Mouse (Mus musculus) lung, embryonic 14.5 days (tissue): ENCODE results near the gene Ifnar1. TPM values are rescaled to one million over a fixed set of nuclear protein-coding genes. Genes with fewer than 3 reads are reported as not detected.

ENCODE experiments used
- ATAC-seq: fragments of 200-750 bp; cut with Nextera tagmentation; 2 replicates; pipeline ENCODE4 v1.8.0; 2017; ENCODE audit warnings: mild to moderate bottlenecking, moderate TSS enrichment, moderate library complexity; ENCODE audit not compliant: insufficient read depth
- DNase-seq: peaks from one replicate; pipeline ENCODE4 v3.0.0-alpha.2; 2015
- H3K27ac ChIP-seq: fragments of 300-500 bp; sonication (generic); 2 replicates; pipeline ENCODE4 v1.5.1; 2014; ENCODE audit warnings: low read depth, mild to moderate bottlenecking, moderate library complexity
- H3K27me3 ChIP-seq: fragments of 300-500 bp; sonication (generic); 2 replicates; pipeline ENCODE4 v1.6.1; 2014; ENCODE audit warnings: low read length, control low read depth; ENCODE audit not compliant: insufficient read depth
- H3K36me3 ChIP-seq: fragments of 300-500 bp; sonication (generic); 2 replicates; pipeline ENCODE4 v1.6.1; 2014; ENCODE audit warnings: control low read depth; ENCODE audit not compliant: insufficient read depth
- H3K4me1 ChIP-seq: fragments of 300-500 bp; sonication (generic); 2 replicates; pipeline ENCODE4 v1.6.1; 2014; ENCODE audit warnings: antibody characterized with exemption, control low read depth; ENCODE audit not compliant: insufficient read depth
- H3K4me2 ChIP-seq: fragments of 300-500 bp; sonication (generic); 2 replicates; pipeline ENCODE4 v1.6.1; 2014; ENCODE audit warnings: mild to moderate bottlenecking
- H3K4me3 ChIP-seq: fragments of 300-500 bp; sonication (generic); 2 replicates; pipeline ENCODE4 v1.5.1; 2014; ENCODE audit warnings: low read depth, low read length
- H3K9ac ChIP-seq: fragments of 300-500 bp; sonication (generic); 2 replicates; pipeline ENCODE4 v1.6.1; 2014
- H3K9me3 ChIP-seq: fragments of 300-500 bp; sonication (generic); 2 replicates; pipeline ENCODE4 v1.6.1; 2016; ENCODE audit warnings: low read depth, low read length, control low read depth
- CTCF ChIP-seq: IDR thresholded peaks from 2 replicates; pipeline ENCODE4 v1.5.1; 2016; ENCODE audit warnings: antibody characterized with exemption, low read depth
- WGBS: fragments of 180-500 bp; shearing (Covaris S2); extraction: QIAGEN DNeasy Blood & Tissue Kit; methylation state at CpG from one replicate; pipeline ENCODE4 v1.1.7; 2014; 5-methylcytosine and 5-hydroxymethylcytosine counted together
- polyA plus RNA-seq: library from polyadenylated mRNA; unstranded; fragments of >200 nt; fragmentation: Nextera tagmentation; extraction: Ambion mirVana; gene quantifications from 2 replicates; pipeline ENCODE4 v1.2.1, GENCODE M21; 2014

The Ifnar1 gene
- polyA plus RNA-seq, 1 experiment from 2014 or later, result 73.6 TPM

GRCm38 (mm10) chr16:91498041-91498440 is 13.0 kb downstream of the Ifnar1 start:
- Histone ChIP-seq H3K4me3 (no peak overlapping the region), H3K9ac (no peak overlapping the region), H3K27ac (no peak overlapping the region), H3K36me3 (peaks cover 90% of the 10 kb centered on the region), H3K27me3 (no peaks in the 10 kb centered on the region), H3K4me2 (no peak overlapping the region), H3K9me3 (no peaks in the 10 kb centered on the region), H3K4me1 (no peaks in the 10 kb centered on the region)
- DNase-seq, result no peak
- no peak for ATAC-seq
- 94% methylated on average over 7 of the region's 7 CpGs for WGBS
- TF ChIP-seq CTCF, result no peak

GRCm38 (mm10) chr16:91504701-91505100 is 19.7 kb downstream of the Ifnar1 start:
- no peak for DNase-seq
- no peak overlapping the region for H3K27ac ChIP-seq
- H3K4me3 ChIP-seq, result no peak overlapping the region
- H3K9ac ChIP-seq, result no peak overlapping the region
- TF ChIP-seq CTCF, result no peak
- no peaks in the 10 kb centered on the region for H3K27me3 ChIP-seq
- WGBS, result 93% methylated on average over 7 of the region's 7 CpGs
- no peak overlapping the region for H3K4me2 ChIP-seq
- no peaks in the 10 kb centered on the region for H3K4me1 ChIP-seq
- H3K36me3 ChIP-seq, result peaks cover 72% of the 10 kb centered on the region
- ATAC-seq, result no peak
- no peaks in the 10 kb centered on the region for H3K9me3 ChIP-seq

DNA sequence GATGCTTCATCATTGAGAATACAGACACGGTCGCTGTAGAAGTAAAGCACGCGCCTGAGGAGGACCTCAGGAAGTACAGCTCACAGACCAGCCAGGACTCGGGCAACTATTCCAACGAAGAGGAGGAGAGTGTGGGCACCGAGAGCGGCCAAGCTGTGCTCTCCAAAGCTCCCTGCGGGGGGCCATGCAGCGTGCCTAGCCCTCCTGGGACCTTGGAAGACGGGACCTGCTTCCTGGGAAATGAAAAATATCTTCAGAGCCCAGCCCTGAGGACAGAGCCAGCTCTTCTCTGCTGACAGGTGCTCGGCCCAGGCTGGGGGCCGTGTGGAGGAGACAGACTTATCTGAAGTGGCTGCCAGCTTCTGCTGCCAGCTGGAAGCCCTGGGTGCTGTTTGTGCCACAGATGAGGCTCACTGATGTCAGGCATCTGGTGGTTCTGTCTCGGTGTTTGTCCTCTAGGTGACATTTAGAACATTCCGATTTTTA is 20.1 kb downstream of the Ifnar1 start:
- Histone ChIP-seq H3K27me3 (no peaks in the 10 kb centered on the region), H3K4me3 (no peak overlapping the region), H3K4me1 (no peaks in the 10 kb centered on the region), H3K9me3 (no peaks in the 10 kb centered on the region), H3K4me2 (no peak overlapping the region), H3K9ac (no peak overlapping the region), H3K27ac (no peak overlapping the region), H3K36me3 (peaks cover 68% of the 10 kb centered on the region)
- WGBS, result 88% methylated on average over 15 of the region's 15 CpGs
- DNase-seq (no peak), ATAC-seq (no peak)
- no peak for TF ChIP-seq CTCF

DNA sequence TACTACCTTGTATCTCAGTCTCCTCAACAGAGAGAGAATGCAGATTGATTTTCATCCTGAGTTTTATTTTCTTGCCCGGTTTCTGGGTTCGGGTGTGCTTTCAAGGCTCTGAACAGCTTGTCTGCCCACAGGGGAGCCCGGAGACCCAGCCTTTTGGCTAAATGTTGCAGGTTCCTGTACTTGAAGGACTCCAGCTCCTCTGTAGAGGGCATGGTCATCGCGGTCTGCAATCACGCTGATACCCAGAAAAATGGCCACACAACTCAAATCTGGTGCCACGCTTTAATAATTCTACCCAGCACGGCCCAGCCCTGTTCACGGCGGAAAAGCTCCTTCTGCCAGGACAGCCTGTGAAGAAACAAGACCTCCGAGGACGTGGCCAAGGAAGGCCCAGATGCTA is 21.4 kb downstream of the Ifnar1 start:
- Histone ChIP-seq H3K4me3 (no peak overlapping the region), H3K27me3 (no peaks in the 10 kb centered on the region), H3K4me1 (no peaks in the 10 kb centered on the region), H3K9ac (no peak overlapping the region), H3K9me3 (no peaks in the 10 kb centered on the region), H3K27ac (no peak overlapping the region), H3K4me2 (no peak overlapping the region), H3K36me3 (peaks cover 56% of the 10 kb centered on the region)
- 91% methylated on average over 12 of the region's 12 CpGs for WGBS
- no peak for TF ChIP-seq CTCF
- DNase-seq (no peak), ATAC-seq (no peak)

- Histone ChIP-seq H3K4me2 (no peak overlapping the region), H3K9me3 (no peaks in the 10 kb centered on the region), H3K36me3 (peaks cover 5% of the 10 kb centered on the region; the same call in 1 of the 2 replicates), H3K4me1 (no peaks in the 10 kb centered on the region), H3K9ac (no peak overlapping the region), H3K27me3 (no peaks in the 10 kb centered on the region), H3K27ac (no peak overlapping the region), H3K4me3 (no peak overlapping the region)
- DNase-seq (peak; percentile 93), ATAC-seq (no peak; the same call in 1 of the 2 replicates)
- TF ChIP-seq CTCF, result peak; percentile 99
- 31% methylated on average over 7 of the region's 7 CpGs for WGBS
Observed at GRCm38 (mm10) chr16:91512161-91512787, 27.2 kb downstream of the Ifnar1 start.

DNA sequence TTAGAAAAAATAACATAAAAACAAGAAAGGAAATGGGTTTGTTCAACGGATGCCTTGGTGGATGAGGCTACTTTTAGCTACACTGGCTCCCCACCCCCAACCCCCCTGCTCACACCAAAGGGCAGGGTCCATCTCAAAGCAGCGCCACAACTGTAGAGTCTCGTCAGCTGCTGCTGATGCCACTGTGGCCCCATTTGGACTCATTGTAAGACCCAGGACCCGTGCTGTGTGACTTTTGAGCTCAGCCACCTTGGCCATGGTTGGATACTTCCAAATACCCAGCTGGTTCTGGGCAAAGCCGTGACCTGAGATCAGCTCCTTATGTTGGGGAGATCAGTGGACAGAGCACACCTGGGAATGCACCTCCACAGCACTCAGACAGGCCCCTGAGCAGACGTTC is 28.1 kb downstream of the Ifnar1 start:
- ATAC-seq (no peak), DNase-seq (no peak)
- H3K9ac ChIP-seq, result no peak overlapping the region
- no peak overlapping the region for H3K27ac ChIP-seq
- no peak overlapping the region for H3K4me3 ChIP-seq
- no peaks in the 10 kb centered on the region for H3K4me1 ChIP-seq
- H3K27me3 ChIP-seq, result no peaks in the 10 kb centered on the region
- 79% methylated on average over 6 of the region's 6 CpGs for WGBS
- no peak overlapping the region for H3K4me2 ChIP-seq
- no peaks in the 10 kb centered on the region for H3K9me3 ChIP-seq
- TF ChIP-seq CTCF, result no peak
- no peaks in the 10 kb centered on the region for H3K36me3 ChIP-seq

DNA sequence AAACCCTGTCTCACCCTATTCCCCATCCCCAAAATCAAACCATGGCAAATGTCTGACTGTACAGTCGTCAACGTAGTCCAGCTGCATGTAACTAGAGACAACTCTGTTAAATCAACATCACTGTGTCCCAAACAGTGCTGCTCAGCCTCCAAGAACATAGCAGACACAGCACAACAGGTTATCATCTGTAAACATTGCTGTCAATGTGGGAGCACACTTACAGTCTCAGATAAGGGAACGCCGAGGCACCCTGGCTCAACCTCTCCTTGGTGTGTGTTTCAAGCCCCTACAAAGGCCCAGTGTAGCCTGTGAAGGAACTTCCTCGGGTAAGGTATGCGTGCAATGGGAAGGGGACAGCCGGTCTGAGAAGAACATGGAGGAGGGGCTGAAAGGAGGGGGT is 32.0 kb downstream of the Ifnar1 start:
- Histone ChIP-seq H3K4me3 (no peak overlapping the region), H3K27me3 (no peaks in the 10 kb centered on the region), H3K4me2 (no peak overlapping the region), H3K9ac (no peak overlapping the region), H3K27ac (no peak overlapping the region), H3K4me1 (no peaks in the 10 kb centered on the region), H3K9me3 (no peaks in the 10 kb centered on the region), H3K36me3 (no peaks in the 10 kb centered on the region)
- ATAC-seq, result no peak
- no peak for DNase-seq
- 49% methylated on average over 7 of the region's 7 CpGs for WGBS
- TF ChIP-seq CTCF, result no peak
